Mouse (Mus musculus) neural tube, embryonic 14.5 days (tissue): ENCODE data around the gene S100z. TPM values are rescaled to one million over a fixed set of nuclear protein-coding genes. Genes with fewer than 3 reads are reported as not detected.

Source experiments
- ATAC-seq: fragments of 200-750 bp; cut with Nextera tagmentation; 2 replicates; pipeline ENCODE4 v1.8.0; 2017; ENCODE audit warnings: low read depth, mild to moderate bottlenecking, moderate TSS enrichment, moderate library complexity
- H3K27ac ChIP-seq: fragments of 300-500 bp; sonication (generic); 2 replicates; pipeline ENCODE4 v1.5.1; 2014; ENCODE audit warnings: low read depth, mild to moderate bottlenecking, control low read depth, low read length, moderate library complexity, mixed read lengths
- H3K27me3 ChIP-seq: fragments of 300-500 bp; sonication (generic); 2 replicates; pipeline ENCODE4 v1.6.1; 2014; ENCODE audit warnings: low read length; ENCODE audit not compliant: control insufficient read depth, insufficient read depth
- H3K36me3 ChIP-seq: fragments of 300-500 bp; sonication (generic); 2 replicates; pipeline ENCODE4 v1.6.1; 2014; ENCODE audit warnings: low read length, mixed read lengths; ENCODE audit not compliant: control insufficient read depth, insufficient read depth
- H3K4me1 ChIP-seq: fragments of 300-500 bp; sonication (generic); 2 replicates; pipeline ENCODE4 v1.6.1; 2014; ENCODE audit warnings: low read length; ENCODE audit not compliant: control insufficient read depth, insufficient read depth
- H3K4me2 ChIP-seq: fragments of 300-500 bp; sonication (generic); 2 replicates; pipeline ENCODE4 v1.6.1; 2014; ENCODE audit warnings: mild to moderate bottlenecking, low read depth, low read length, control low read depth
- H3K4me3 ChIP-seq: fragments of 300-500 bp; sonication (generic); 2 replicates; pipeline ENCODE4 v1.5.1; 2014; ENCODE audit warnings: low read depth, low read length, control low read depth, mixed read lengths
- H3K9ac ChIP-seq: fragments of 300-500 bp; sonication (generic); replicated peaks from 2 replicates; pipeline ENCODE4 v1.6.1; 2014; ENCODE audit warnings: low read depth, mild to moderate bottlenecking, control low read depth, low read length, mixed read lengths
- H3K9me3 ChIP-seq: fragments of 300-500 bp; sonication (generic); 2 replicates; pipeline ENCODE4 v1.6.1; 2016; ENCODE audit warnings: low read length; ENCODE audit not compliant: control insufficient read depth
- WGBS: fragments of 180-500 bp; shearing (Covaris S2); extraction: QIAGEN DNeasy Blood & Tissue Kit; methylation state at CpG from one replicate; pipeline ENCODE4 v1.1.7; 2014; 5-methylcytosine and 5-hydroxymethylcytosine counted together
- polyA plus RNA-seq: library from polyadenylated mRNA; unstranded; fragments of >200 nt; fragmentation: Nextera tagmentation; extraction: Ambion mirVana; gene quantifications from 2 replicates; pipeline ENCODE4 v1.2.1, GENCODE M21; 2014

S100z gene
- not detected in 2 replicates for polyA plus RNA-seq

DNA sequence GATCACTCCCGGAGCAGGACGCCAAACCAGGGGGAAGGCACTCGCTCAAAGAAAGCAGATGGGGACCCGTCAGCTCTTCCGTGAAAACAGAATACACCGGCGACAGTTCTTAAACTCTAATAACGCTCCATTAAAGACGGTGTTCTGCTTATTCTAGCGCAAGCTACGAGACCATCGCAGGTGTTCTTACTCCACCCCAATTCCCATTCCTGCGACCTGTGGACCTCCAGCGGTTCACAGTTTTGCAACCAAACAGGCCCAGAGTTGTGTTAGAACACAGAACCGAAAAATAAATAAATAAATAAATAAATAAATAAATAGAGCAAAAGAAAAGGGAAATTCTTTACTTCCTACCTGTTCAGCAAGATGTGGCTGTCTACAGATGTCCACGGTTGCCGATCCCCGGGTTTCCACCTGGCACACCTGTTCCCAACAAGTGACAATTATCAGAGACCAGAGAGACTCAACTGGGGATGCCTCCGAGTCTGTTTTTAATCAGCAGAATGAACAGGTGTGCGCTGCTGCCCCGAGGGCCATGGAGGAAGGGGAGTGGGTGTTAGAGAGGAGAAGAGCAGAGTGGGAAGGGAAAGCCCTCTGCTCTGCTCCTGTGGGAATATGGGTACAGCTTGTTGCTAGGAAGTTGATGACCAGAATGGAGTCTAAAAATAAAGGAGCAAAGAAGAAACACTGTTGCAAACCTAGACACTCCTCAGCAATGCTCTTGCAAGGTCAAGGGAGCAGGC, at the start of gene S100z:
Gene S100z (minus strand): TSS at position 51 of the 743 bp plus-strand sequence.
- no peak for ATAC-seq
- no peak within 1 kb of the TSS for H3K4me3 ChIP-seq
- H3K4me2 ChIP-seq = no peak within 1 kb of the TSS
- no peak within 1 kb of the TSS for H3K27ac ChIP-seq
- no peaks in the 10 kb centered on the region for H3K4me1 ChIP-seq
- no peaks in the 10 kb centered on the region for H3K36me3 ChIP-seq
- 91% methylated on average over 21 of the region's 21 CpGs for WGBS
- H3K9me3 ChIP-seq = no peaks in the 10 kb centered on the region
- no peak within 1 kb of the TSS for H3K9ac ChIP-seq
- no peaks in the 10 kb centered on the region for H3K27me3 ChIP-seq

DNA sequence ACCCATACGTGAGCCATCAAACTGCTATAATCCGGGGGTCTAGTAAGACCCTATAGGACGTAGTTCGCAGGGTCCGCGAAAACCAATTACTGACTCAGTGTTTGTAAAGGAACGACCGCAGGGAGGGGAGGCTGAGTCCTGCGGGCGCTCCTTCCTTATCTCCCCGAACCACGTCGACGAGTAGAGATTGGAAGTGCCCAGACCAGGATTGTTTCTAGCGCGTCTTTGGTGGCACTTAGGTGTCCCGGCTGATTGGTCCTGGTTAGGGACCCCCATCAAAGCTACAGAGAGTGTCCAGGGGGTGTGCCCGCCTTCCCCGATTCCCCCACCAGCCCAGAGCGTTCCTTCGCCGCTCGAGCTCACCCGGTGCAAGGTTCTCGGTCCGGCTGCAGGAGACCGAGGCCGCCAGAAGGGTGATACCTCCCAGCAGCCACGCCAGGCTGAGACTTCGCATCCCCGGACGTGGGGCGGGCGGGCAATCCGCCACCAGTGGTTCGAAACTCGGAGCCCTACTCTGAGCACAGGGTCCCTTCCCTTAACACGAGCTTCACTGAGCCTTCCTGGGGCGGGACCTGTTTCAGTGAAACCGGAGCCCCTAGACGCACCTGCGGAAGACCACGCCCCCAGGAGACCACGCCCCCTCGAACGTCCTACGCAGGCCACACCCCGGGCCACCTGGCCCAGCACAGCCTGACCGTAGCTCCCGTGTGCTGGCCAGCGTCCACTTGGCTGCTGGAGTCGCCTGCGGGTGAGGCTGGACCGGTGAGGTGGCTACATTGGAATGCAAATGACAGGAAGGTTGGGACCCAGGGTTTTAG, 46.4 kb upstream of the S100z start, which contains the start of gene F2rl1:
Gene F2rl1 (minus strand): TSS at position 554 of the 818 bp plus-strand sequence.
- no peaks in the 10 kb centered on the region for H3K9me3 ChIP-seq
- ATAC-seq = peak; percentile 66; the same call in 1 of the 2 replicates
- no peak within 1 kb of the TSS for H3K27ac ChIP-seq
- peaks cover 12% of the 10 kb centered on the region for H3K4me1 ChIP-seq
- H3K36me3 ChIP-seq = no peaks in the 10 kb centered on the region
- no peak within 1 kb of the TSS for H3K9ac ChIP-seq
- H3K4me3 ChIP-seq = peak within 1 kb of the TSS; percentile 20
- H3K27me3 ChIP-seq = peaks cover 21% of the 10 kb centered on the region
- WGBS = under 1% methylated on average over 54 of the region's 54 CpGs
- H3K4me2 ChIP-seq = peak within 1 kb of the TSS; percentile 44

DNA sequence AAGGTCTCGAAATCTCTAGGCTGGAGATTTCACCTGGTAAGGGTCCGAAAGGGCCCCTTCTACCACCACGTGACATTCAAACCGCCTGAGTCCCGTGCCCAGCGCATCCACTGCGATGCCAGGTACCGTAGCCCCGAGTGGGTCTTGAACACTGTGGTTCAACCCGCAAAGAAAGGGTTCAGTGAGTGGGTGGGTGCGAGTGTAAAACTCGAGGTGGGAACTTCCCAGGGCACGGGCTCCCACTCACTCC, 45.8 kb upstream of the S100z start:
- under 1% methylated on average over 13 of the region's 13 CpGs for WGBS
- ATAC-seq = no peak
- H3K36me3 ChIP-seq = no peaks in the 10 kb centered on the region
- H3K9me3 ChIP-seq = no peaks in the 10 kb centered on the region
- H3K4me2 ChIP-seq = peak overlapping the region; percentile 44
- H3K4me1 ChIP-seq = peaks cover 12% of the 10 kb centered on the region
- no peak overlapping the region for H3K9ac ChIP-seq
- H3K27ac ChIP-seq = no peak overlapping the region
- peaks cover 21% of the 10 kb centered on the region for H3K27me3 ChIP-seq
- peak overlapping the region; percentile 20 for H3K4me3 ChIP-seq

DNA sequence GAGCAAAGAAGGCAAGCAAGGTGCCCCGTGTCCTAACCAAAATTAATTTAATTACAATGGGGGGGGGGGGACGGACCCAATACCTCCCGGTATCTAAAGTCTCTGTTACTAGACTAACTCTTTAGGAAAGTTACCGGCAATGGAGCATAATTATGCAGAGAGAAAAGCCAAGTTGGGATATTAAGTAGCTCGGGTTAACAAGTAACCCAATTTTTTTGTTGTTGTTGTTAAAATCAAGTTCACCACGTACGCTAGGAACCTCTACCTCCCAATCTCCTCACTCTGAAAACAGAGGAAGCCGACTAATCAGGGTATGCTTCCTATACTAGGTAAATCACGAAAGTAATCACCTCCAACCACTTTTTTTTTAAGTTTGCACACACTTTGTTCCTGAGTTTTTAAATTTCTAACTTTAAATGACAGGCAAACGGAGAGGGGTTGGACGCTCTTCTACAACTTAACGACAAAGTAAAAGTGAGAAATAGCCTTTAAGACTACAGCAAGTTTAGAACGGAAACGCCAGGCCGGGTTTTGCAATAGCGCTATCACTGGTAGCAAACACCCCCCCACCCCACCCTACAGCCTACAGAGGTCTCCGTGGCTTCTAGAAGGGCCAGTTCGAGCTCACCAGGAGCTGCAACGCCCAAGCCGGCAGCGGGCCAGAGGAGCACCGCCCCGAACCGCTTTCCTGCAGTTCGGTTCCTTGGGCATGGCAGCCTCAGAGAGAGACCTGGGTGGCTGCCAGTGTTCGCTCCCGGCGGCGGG, 45.3 kb upstream of the S100z start:
- no peak overlapping the region for H3K27ac ChIP-seq
- WGBS = 2% methylated on average over 29 of the region's 29 CpGs
- peaks cover 12% of the 10 kb centered on the region for H3K4me1 ChIP-seq
- H3K9me3 ChIP-seq = no peaks in the 10 kb centered on the region
- H3K27me3 ChIP-seq = peaks cover 21% of the 10 kb centered on the region
- no peak overlapping the region for H3K9ac ChIP-seq
- H3K36me3 ChIP-seq = no peaks in the 10 kb centered on the region
- peak overlapping the region; percentile 20 for H3K4me3 ChIP-seq
- peak overlapping the region; percentile 44 for H3K4me2 ChIP-seq
- ATAC-seq = peak; percentile 39; the same call in 1 of the 2 replicates

DNA sequence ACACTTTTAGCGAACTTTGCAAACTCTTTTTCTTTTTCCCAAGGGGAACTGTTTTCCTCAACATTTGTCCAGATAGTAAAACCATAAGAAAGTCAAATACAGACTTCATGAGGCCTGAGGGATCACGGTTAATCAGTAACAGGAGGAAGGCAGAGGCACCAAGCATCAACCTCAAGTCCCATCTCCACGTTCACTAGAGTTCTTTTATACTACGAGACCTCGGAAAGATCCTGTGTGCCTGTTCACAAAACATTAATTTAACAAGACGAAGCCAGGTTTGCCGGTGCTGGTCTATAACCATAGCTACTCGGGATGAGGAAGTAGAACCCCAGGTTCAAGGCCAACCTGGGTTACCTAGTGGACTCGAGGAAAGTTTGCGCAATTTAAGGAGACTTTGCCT, 43.7 kb upstream of the S100z start:
- WGBS = 88% methylated on average over 10 of the region's 10 CpGs
- H3K9me3 ChIP-seq = no peaks in the 10 kb centered on the region

DNA sequence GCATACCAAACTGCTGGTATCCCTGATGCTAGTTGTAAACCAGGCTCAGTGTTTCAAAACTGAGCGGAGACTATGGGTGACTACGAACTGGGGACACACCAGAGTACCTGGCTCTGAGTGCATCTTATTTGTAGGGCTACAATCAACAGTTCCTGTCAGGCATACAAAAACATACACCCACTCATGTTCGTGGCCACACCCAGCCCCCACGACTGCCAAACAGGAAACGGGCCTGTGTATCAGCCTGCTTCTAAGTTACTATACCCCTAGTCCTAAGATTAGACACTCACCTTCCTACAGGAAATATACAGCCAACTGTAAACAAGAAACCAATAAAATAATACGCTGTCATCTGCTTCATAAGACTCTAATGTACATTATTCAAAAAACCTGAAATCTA, 42.5 kb upstream of the S100z start:
- H3K4me3 ChIP-seq = no peak overlapping the region
- no peak overlapping the region for H3K4me2 ChIP-seq
- ATAC-seq = no peak
- WGBS = 86% methylated on average over 6 of the region's 6 CpGs
- no peaks in the 10 kb centered on the region for H3K36me3 ChIP-seq
- peaks cover 12% of the 10 kb centered on the region for H3K4me1 ChIP-seq
- H3K9me3 ChIP-seq = no peaks in the 10 kb centered on the region
- peaks cover 21% of the 10 kb centered on the region for H3K27me3 ChIP-seq
- H3K27ac ChIP-seq = no peak overlapping the region
- H3K9ac ChIP-seq = no peak overlapping the region

More for the DNA sequence above, 43.7 kb upstream of the S100z start:
- Histone ChIP-seq H3K27ac (no peak overlapping the region), H3K4me1 (peaks cover 12% of the 10 kb centered on the region), H3K4me2 (no peak overlapping the region), H3K9ac (no peak overlapping the region), H3K36me3 (no peaks in the 10 kb centered on the region), H3K4me3 (no peak overlapping the region), H3K27me3 (peaks cover 21% of the 10 kb centered on the region)
- no peak for ATAC-seq

DNA sequence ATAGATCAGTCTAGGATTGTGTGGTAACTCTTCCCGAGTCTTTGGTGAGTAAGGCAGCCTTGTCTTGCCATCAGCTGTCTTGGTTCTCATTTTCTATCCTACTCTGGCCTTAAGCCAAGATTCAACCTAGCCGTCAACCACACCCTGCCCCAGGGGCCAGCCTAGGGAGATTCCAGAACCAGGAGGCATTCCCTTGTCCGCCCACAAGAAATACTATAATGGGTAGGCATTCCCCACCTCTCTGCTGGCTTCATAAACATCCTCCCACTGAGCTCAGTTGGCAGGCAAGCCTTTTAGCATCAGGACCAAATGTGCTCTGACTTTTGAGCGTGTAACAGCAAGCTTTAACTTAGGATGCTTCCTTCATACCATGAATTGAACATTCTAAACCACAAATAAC, 36.2 kb upstream of the S100z start:
- H3K4me2 ChIP-seq = no peak overlapping the region
- H3K9ac ChIP-seq = no peak overlapping the region
- H3K9me3 ChIP-seq = no peaks in the 10 kb centered on the region
- no peak for ATAC-seq
- no peak overlapping the region for H3K27ac ChIP-seq
- 85% methylated on average over 4 of the region's 4 CpGs for WGBS
- no peaks in the 10 kb centered on the region for H3K27me3 ChIP-seq
- H3K4me1 ChIP-seq = no peaks in the 10 kb centered on the region
- H3K36me3 ChIP-seq = no peaks in the 10 kb centered on the region
- no peak overlapping the region for H3K4me3 ChIP-seq

DNA sequence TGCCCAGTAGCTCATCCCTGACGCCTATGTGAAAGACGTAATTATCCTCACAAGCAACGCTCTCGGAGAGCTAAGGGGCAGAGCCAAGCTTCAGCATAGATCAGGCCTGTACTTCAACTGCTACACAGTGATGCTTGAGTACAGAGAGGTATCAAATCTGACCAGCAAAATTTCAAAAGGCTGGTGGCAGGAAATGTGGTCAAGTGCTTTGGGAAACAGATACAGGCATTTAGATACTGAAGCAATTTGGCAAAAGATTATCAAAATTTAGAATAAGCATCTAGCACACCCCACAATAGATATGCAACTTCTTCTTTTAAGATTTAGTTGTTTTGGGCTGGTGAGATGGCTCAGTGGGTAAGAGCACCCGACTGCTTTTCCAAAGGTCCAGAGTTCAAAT, 31.5 kb upstream of the S100z start:
- no peaks in the 10 kb centered on the region for H3K36me3 ChIP-seq
- no peaks in the 10 kb centered on the region for H3K4me1 ChIP-seq
- H3K9me3 ChIP-seq = no peaks in the 10 kb centered on the region
- H3K27me3 ChIP-seq = no peaks in the 10 kb centered on the region
- H3K4me3 ChIP-seq = no peak overlapping the region
- H3K9ac ChIP-seq = no peak overlapping the region
- H3K27ac ChIP-seq = no peak overlapping the region
- no peak overlapping the region for H3K4me2 ChIP-seq
- WGBS = 89% methylated on average over 5 of the region's 5 CpGs
- no peak for ATAC-seq
